Mouse (Mus musculus): ENCODE results near the gene Cc2d1b. TPM values are rescaled to one million over a fixed set of nuclear protein-coding genes. Genes with fewer than 3 reads are reported as not detected.
A peak's percentile ranks its signal among the peaks of the same experiment; 100 is the strongest.

The Cc2d1b gene
- polyA plus RNA-seq, 2 experiments: 28.9 to 53.4 TPM

DNA sequence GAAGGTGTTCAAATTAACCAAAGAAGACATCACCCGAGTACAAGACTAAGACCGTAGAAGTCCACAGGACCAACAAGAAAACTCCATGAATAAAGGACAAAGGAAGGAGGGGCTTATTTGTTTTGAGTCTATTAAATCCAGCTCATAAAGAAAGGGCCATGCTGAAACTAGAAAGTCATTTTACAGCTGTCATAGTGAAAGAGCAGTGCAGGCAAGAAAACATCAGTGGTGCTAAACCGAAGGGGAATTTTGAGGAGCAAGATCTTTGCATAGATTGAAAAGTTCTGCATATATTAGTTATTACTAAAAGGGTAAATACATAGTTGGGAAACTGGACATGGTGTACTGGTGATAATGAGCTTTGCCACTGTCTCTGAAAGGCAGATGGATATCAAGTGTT lies 18.0 kb downstream of the Cc2d1b start:
- Histone ChIP-seq H3K9me3 (ENCODE audit: control insufficient read depth, low read length) (no peaks in the 10 kb centered on the region), H3K4me3 (replicated peaks; ENCODE audit: low read length) (no peak overlapping the region), H3K9ac (ENCODE audit: low read depth, low read length, severe bottlenecking) (no peak overlapping the region), H3K27me3 (ENCODE audit: control insufficient read depth, insufficient read depth, low read length) (no peaks in the 10 kb centered on the region), H3K4me2 (replicated peaks; ENCODE audit: low read depth, low read length, severe bottlenecking) (no peak overlapping the region), H3K4me1 (ENCODE audit: control insufficient read depth, insufficient read depth, low read length) (no peaks in the 10 kb centered on the region), H3K27ac (replicated peaks; ENCODE audit: low read depth, low read length) (no peak overlapping the region), H3K36me3 (ENCODE audit: control insufficient read depth, insufficient read depth, low read length) (peaks cover 69% of the 10 kb centered on the region)
- 95% methylated on average over 3 of the region's 3 CpGs for WGBS
- no peak for TF ChIP-seq POLR2A (IDR thresholded peaks at IDR 0.05; ENCODE audit: borderline replicate concordance, extremely low read depth, insufficient read depth, insufficient read length)
- ATAC-seq (ENCODE audit: low FRiP score, low read depth): no peak
- DNase-seq (ENCODE audit: low spot score): no peak

DNA sequence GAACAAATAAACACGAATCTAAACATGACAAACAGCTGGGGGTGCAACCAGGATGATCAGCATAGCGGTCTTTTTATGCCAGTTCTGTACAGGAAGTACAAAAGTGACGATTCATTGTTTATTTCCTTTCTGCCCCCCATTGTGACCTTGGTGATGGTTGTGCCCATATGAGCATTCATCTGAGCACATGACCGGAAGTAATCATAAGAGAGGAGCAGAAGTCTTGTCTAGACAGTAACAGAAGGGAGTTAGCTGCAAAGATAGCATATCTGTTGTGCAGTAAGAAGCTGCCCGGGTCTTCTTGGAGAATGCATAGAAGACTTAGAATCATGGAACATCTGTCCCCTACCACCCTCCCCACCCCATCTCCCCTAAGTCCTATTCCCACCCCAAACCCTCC lies 19.0 kb downstream of the Cc2d1b start:
- no peak overlapping the region for H3K4me2 ChIP-seq (replicated peaks; ENCODE audit: low read depth, low read length, severe bottlenecking)
- DNase-seq (ENCODE audit: low spot score) (no peak), ATAC-seq (ENCODE audit: low FRiP score, low read depth) (no peak)
- H3K4me1 ChIP-seq (ENCODE audit: control insufficient read depth, insufficient read depth, low read length): no peaks in the 10 kb centered on the region
- no peak overlapping the region for H3K9ac ChIP-seq (ENCODE audit: low read depth, low read length, severe bottlenecking)
- H3K27me3 ChIP-seq (ENCODE audit: control insufficient read depth, insufficient read depth, low read length): no peaks in the 10 kb centered on the region
- H3K9me3 ChIP-seq (ENCODE audit: control insufficient read depth, low read length): no peaks in the 10 kb centered on the region
- H3K27ac ChIP-seq (replicated peaks; ENCODE audit: low read depth, low read length): no peak overlapping the region
- WGBS: 85% methylated on average over 5 of the region's 5 CpGs
- peaks cover 68% of the 10 kb centered on the region for H3K36me3 ChIP-seq (ENCODE audit: control insufficient read depth, insufficient read depth, low read length)
- no peak for TF ChIP-seq POLR2A (IDR thresholded peaks at IDR 0.05; ENCODE audit: borderline replicate concordance, extremely low read depth, insufficient read depth, insufficient read length)
- H3K4me3 ChIP-seq (replicated peaks; ENCODE audit: low read length): no peak overlapping the region

DNA sequence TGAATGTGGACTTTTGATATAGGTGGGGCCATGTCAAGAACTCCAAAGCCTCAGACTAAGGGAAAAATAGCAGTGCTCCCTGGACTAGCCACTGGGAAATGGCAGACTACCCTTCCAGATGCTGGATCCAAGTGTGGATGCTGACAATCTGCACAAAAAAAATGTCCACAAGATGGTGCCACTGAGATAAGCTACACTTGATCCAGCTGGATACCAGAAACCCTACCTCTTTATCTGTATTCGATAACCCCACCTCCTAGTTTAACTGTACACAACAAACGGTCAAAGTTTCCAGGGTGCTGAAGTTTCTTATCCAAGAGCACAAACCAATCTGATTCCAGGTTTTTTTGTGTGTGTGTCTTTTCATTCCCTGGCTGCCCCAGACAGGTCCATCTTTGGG lies 44.7 kb downstream of the Cc2d1b start:
- Histone ChIP-seq H3K4me2 (replicated peaks; ENCODE audit: low read depth, low read length, severe bottlenecking) (no peak overlapping the region), H3K9me3 (ENCODE audit: control insufficient read depth, low read length) (no peaks in the 10 kb centered on the region), H3K27ac (replicated peaks; ENCODE audit: low read depth, low read length) (no peak overlapping the region), H3K4me3 (replicated peaks; ENCODE audit: low read length) (no peak overlapping the region), H3K4me1 (ENCODE audit: control insufficient read depth, insufficient read depth, low read length) (no peaks in the 10 kb centered on the region), H3K27me3 (ENCODE audit: control insufficient read depth, insufficient read depth, low read length) (no peaks in the 10 kb centered on the region), H3K36me3 (ENCODE audit: control insufficient read depth, insufficient read depth, low read length) (peaks cover 23% of the 10 kb centered on the region), H3K9ac (ENCODE audit: low read depth, low read length, severe bottlenecking) (no peak overlapping the region)
- DNase-seq (ENCODE audit: low spot score) (peak; percentile 46), ATAC-seq (ENCODE audit: low FRiP score, low read depth) (no peak)
- WGBS: 65% methylated on average over 2 of the region's 2 CpGs
- no peak for TF ChIP-seq POLR2A (IDR thresholded peaks at IDR 0.05; ENCODE audit: borderline replicate concordance, extremely low read depth, insufficient read depth, insufficient read length)

Other genes with a start within 250 kb of the Cc2d1b start
- 5.7 and 8.8 TPM in 2 replicates for gene Shisal2a, start 236.6 kb upstream of the Cc2d1b start, polyA plus RNA-seq (2012; rRNA removed)
- 4.2 and 5.4 TPM in 2 replicates for gene Shisal2a, start 236.6 kb upstream of the Cc2d1b start, polyA plus RNA-seq (2014; fragmentation: Nextera tagmentation; extraction: Ambion mirVana)
- 92.8 and 98.8 TPM in 2 replicates for gene Gpx7, start 213.0 kb upstream of the Cc2d1b start, polyA plus RNA-seq (2012; rRNA removed)
- 104 and 117 TPM in 2 replicates for gene Gpx7, start 213.0 kb upstream of the Cc2d1b start, polyA plus RNA-seq (2014; fragmentation: Nextera tagmentation; extraction: Ambion mirVana)
- gene Tut4, start 160.5 kb upstream of the Cc2d1b start, polyA plus RNA-seq (2012; rRNA removed): 197 and 222 TPM in 2 replicates
- 59.1 and 73.9 TPM in 2 replicates for gene Tut4, start 160.5 kb upstream of the Cc2d1b start, polyA plus RNA-seq (2014; fragmentation: Nextera tagmentation; extraction: Ambion mirVana)
- gene Prpf38a, start 40.6 kb upstream of the Cc2d1b start, polyA plus RNA-seq (2012; rRNA removed): 29.4 and 51.7 TPM in 2 replicates
- gene Prpf38a, start 40.6 kb upstream of the Cc2d1b start, polyA plus RNA-seq (2014; fragmentation: Nextera tagmentation; extraction: Ambion mirVana): 78.1 and 83.0 TPM in 2 replicates
- 6.4 and 7.4 TPM in 2 replicates for gene Orc1, start 40.5 kb upstream of the Cc2d1b start, polyA plus RNA-seq (2012; rRNA removed)
- 9.2 and 9.3 TPM in 2 replicates for gene Orc1, start 40.5 kb upstream of the Cc2d1b start, polyA plus RNA-seq (2014; fragmentation: Nextera tagmentation; extraction: Ambion mirVana)
- 0.26 and 0.29 TPM in 2 replicates for gene 3110021N24Rik, start 99.7 kb downstream of the Cc2d1b start, polyA plus RNA-seq (2012; rRNA removed)
- gene 3110021N24Rik, start 99.7 kb downstream of the Cc2d1b start, polyA plus RNA-seq (2014; fragmentation: Nextera tagmentation; extraction: Ambion mirVana): 1.5 and 2.3 TPM in 2 replicates
- 8.2 and 9.6 TPM in 2 replicates for gene Zfyve9, start 160.9 kb downstream of the Cc2d1b start, polyA plus RNA-seq (2012; rRNA removed)
- 5.8 and 6.0 TPM in 2 replicates for gene Zfyve9, start 160.9 kb downstream of the Cc2d1b start, polyA plus RNA-seq (2014; fragmentation: Nextera tagmentation; extraction: Ambion mirVana)
- gene Btf3l4, start 213.7 kb downstream of the Cc2d1b start, polyA plus RNA-seq (2012; rRNA removed): 73.8 and 99.9 TPM in 2 replicates
- gene Btf3l4, start 213.7 kb downstream of the Cc2d1b start, polyA plus RNA-seq (2014; fragmentation: Nextera tagmentation; extraction: Ambion mirVana): 167 and 179 TPM in 2 replicates
- gene Txndc12, start 214.7 kb downstream of the Cc2d1b start, polyA plus RNA-seq (2012; rRNA removed): 65.2 and 76.3 TPM in 2 replicates
- 105 and 116 TPM in 2 replicates for gene Txndc12, start 214.7 kb downstream of the Cc2d1b start, polyA plus RNA-seq (2014; fragmentation: Nextera tagmentation; extraction: Ambion mirVana)
- gene Kti12, start 227.8 kb downstream of the Cc2d1b start, polyA plus RNA-seq (2012; rRNA removed): 39.9 and 49.7 TPM in 2 replicates
- 45.1 and 47.3 TPM in 2 replicates for gene Kti12, start 227.8 kb downstream of the Cc2d1b start, polyA plus RNA-seq (2014; fragmentation: Nextera tagmentation; extraction: Ambion mirVana)
- 0.08 and 0.22 TPM in 2 replicates for gene A730015C16Rik, start 228.7 kb downstream of the Cc2d1b start, polyA plus RNA-seq (2012; rRNA removed)
- gene A730015C16Rik, start 228.7 kb downstream of the Cc2d1b start, polyA plus RNA-seq (2014; fragmentation: Nextera tagmentation; extraction: Ambion mirVana): 1.4 and 1.6 TPM in 2 replicates